Mouse (Mus musculus) testis, postnatal 14 days (tissue): ENCODE results near the gene Cdcp2.
A peak's percentile ranks its signal among the peaks of the same experiment; 100 is the strongest.

Source experiments
- DNase-seq: peaks from one replicate; pipeline ENCODE4 v3.0.0; 2021; ENCODE audit warnings: low spot score

Gene Cdcp2

GRCm38 (mm10) chr4:107096841-107097373, at the start of gene Cdcp2:
Cdcp2 (plus strand) TSS chr4:107096891.
- no peak for DNase-seq

GRCm38 (mm10) chr4:107047806-107048205, 48.9 kb upstream of the Cdcp2 start:
- no peak for DNase-seq

GRCm38 (mm10) chr4:107048568-107049162, 48.0 kb upstream of the Cdcp2 start:
- DNase-seq, result peak; percentile 57

- no peak for DNase-seq
Measured at GRCm38 (mm10) chr4:107051889-107052288, 44.8 kb upstream of the Cdcp2 start.

GRCm38 (mm10) chr4:107052962-107053553, 43.6 kb upstream of the Cdcp2 start:
- DNase-seq, result no peak

GRCm38 (mm10) chr4:107056088-107056487, 40.6 kb upstream of the Cdcp2 start:
- DNase-seq, result no peak

- DNase-seq, result no peak
Measured at GRCm38 (mm10) chr4:107058346-107058745, 38.3 kb upstream of the Cdcp2 start.

GRCm38 (mm10) chr4:107058781-107059180, 37.9 kb upstream of the Cdcp2 start:
- no peak for DNase-seq

- DNase-seq, result no peak
Measured at GRCm38 (mm10) chr4:107061560-107061959, 35.1 kb upstream of the Cdcp2 start.

GRCm38 (mm10) chr4:107063214-107063613, 33.5 kb upstream of the Cdcp2 start:
- no peak for DNase-seq

- DNase-seq, result no peak
Measured at GRCm38 (mm10) chr4:107064394-107065098, 32.1 kb upstream of the Cdcp2 start.

GRCm38 (mm10) chr4:107066252-107067124, 30.2 kb upstream of the Cdcp2 start, which contains the start of the genes Mrpl37 and Cyb5rl:
Mrpl37 (minus strand) TSS chr4:107066868.
Cyb5rl (plus strand) TSS chr4:107066988.
- DNase-seq, result peak; percentile 97

GRCm38 (mm10) chr4:107067151-107067840, 29.4 kb upstream of the Cdcp2 start:
- DNase-seq, result peak; percentile 36

GRCm38 (mm10) chr4:107072343-107072742, 24.3 kb upstream of the Cdcp2 start:
- no peak for DNase-seq

- no peak for DNase-seq
Measured at GRCm38 (mm10) chr4:107075456-107075855, 21.2 kb upstream of the Cdcp2 start.

GRCm38 (mm10) chr4:107078894-107079293, 17.8 kb upstream of the Cdcp2 start:
- DNase-seq, result no peak

- no peak for DNase-seq
Measured at GRCm38 (mm10) chr4:107079716-107080115, 17.0 kb upstream of the Cdcp2 start.

- no peak for DNase-seq
Measured at GRCm38 (mm10) chr4:107082185-107082584, 14.5 kb upstream of the Cdcp2 start.

GRCm38 (mm10) chr4:107083126-107083525, 13.6 kb upstream of the Cdcp2 start:
- peak; percentile 49 for DNase-seq

GRCm38 (mm10) chr4:107084343-107084742, 12.3 kb upstream of the Cdcp2 start:
- no peak for DNase-seq

- no peak for DNase-seq
Measured at GRCm38 (mm10) chr4:107084858-107085257, 11.8 kb upstream of the Cdcp2 start.
